Mouse (Mus musculus) right cerebral cortex, postnatal 25 days (tissue): ENCODE results near the gene Olfr166.
"Not testable (repeated sequence)": the region's sequence is repeated elsewhere in the genome, so short reads cannot be mapped to it uniquely, and the experiment has no call there.

Experiments
- DNase-seq: peaks from one replicate; pipeline ENCODE4 v3.0.0; 2022

The Olfr166 gene

GRCm38 (mm10) chr16:19483394-19483793, at the start of gene Olfr166:
Gene Olfr166, plus strand, starts transcription at chr16:19483694.
- no peak for DNase-seq

GRCm38 (mm10) chr16:19458741-19459140, 24.8 kb upstream of the Olfr166 start:
- DNase-seq: not testable (repeated sequence)

- DNase-seq: no peak
Measured at GRCm38 (mm10) chr16:19464365-19464764, 19.1 kb upstream of the Olfr166 start.

GRCm38 (mm10) chr16:19522166-19522565, 38.7 kb downstream of the Olfr166 start, which contains the start of gene Olfr167:
Gene Olfr167, minus strand, starts transcription at chr16:19522266.
- no peak for DNase-seq

- no peak for DNase-seq
Measured at GRCm38 (mm10) chr16:19535455-19535854, 52.0 kb downstream of the Olfr166 start, which contains the start of gene Olfr168. Gene Olfr168, minus strand, starts transcription at chr16:19535555.
